ENCODE assay signal across 7 mouse cellular contexts in the genomic region with DNA sequence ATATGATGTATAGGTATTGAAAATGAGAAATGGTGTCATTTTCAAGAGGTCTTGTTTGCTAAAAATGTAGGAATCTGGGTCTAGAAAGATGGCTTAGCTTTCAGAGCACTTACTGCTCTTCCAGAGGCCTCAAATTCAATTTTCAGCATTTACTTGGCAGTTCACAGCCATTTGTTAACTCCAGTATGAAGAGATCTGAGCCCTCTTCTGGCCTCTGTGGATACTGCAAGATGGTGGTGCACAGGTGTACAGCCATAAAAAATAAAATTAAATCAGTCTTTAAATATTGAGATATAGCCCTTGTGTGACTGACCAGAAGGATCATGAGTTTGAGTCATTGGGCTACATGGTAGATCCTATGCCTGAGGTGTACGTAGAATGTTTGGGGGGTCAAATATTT.
DNase-seq lines count a peak whose midpoint lies in the region; ATAC-seq and TF ChIP-seq lines count a peak whose summit lies in the region.

No protein-coding gene starts in this region.

- DNase-seq in lung, embryonic 14.5 days: peak; percentile 52
- no peak for DNase-seq in lung, adult 18-20 months
- DNase-seq in R1 (ENCODE audit: low read depth, low spot score): peak; percentile 27
- DNase-seq in cerebellum, adult 9-11 months: peak; percentile 23
- DNase-seq in kidney, postnatal 10 days: peak; percentile 38
- DNase-seq in right cerebral cortex, postnatal 4 days: peak; percentile 13
- DNase-seq in heart, adult 11 months: no peak

- H3K27me3 ChIP-seq in lung, embryonic 14.5 days (ENCODE audit: insufficient read depth, low read length): no peaks in the 10 kb centered on the region

- H3K9ac ChIP-seq in lung, embryonic 14.5 days: no peak overlapping the region

- H3K4me2 ChIP-seq in lung, embryonic 14.5 days: no peak overlapping the region

- H3K4me3 ChIP-seq in lung, embryonic 14.5 days (ENCODE audit: low read depth, low read length): no peak overlapping the region

- H3K36me3 ChIP-seq in lung, embryonic 14.5 days (ENCODE audit: insufficient read depth): no peaks in the 10 kb centered on the region

- H3K4me1 ChIP-seq in lung, embryonic 14.5 days (ENCODE audit: insufficient read depth): no peaks in the 10 kb centered on the region

- WGBS in lung, embryonic 14.5 days: 84% methylated on average over 1 of the region's 1 CpGs

- ATAC-seq in lung, embryonic 14.5 days (ENCODE audit: insufficient read depth): no peak

- H3K27ac ChIP-seq in lung, embryonic 14.5 days (ENCODE audit: low read depth): no peak overlapping the region

- H3K9me3 ChIP-seq in lung, embryonic 14.5 days (ENCODE audit: low read depth, low read length): no peaks in the 10 kb centered on the region

- TF ChIP-seq CTCF in lung, embryonic 14.5 days (IDR thresholded peaks at IDR 0.05; ENCODE audit: low read depth): peak; percentile 44

Comparison
In these comparisons a context has a peak if more than half of its experiments do, and no peak if none do; other contexts are left out.
1. DNase-seq: peak in lung, embryonic 14.5 days (single experiment), R1 (single experiment), cerebellum, adult 9-11 months (single experiment), kidney, postnatal 10 days (single experiment) and right cerebral cortex, postnatal 4 days (single experiment); none in lung, adult 18-20 months (0 of 2) and heart, adult 11 months (single experiment).